13 mouse cellular contexts compared by ENCODE assay signal in genomic region chr14:44789537-44790382, GRCm38 (mm10). TPM values are rescaled to one million over a fixed set of nuclear protein-coding genes. Genes with fewer than 3 reads are reported as not detected.
"Had no signal": no experiment of that assay in that cellular context is flagged by ENCODE, and none has a peak within 500 bp of the region (broad histone marks: within the 10 kb centered on the region; RNA-seq: fewer than 3 reads in every experiment).

No protein-coding gene starts in this region.

RNA-seq across cellular contexts. Expression of gene Gm8267, which starts 39.6 kb away (rescaled TPM):
- total RNA-seq: layer of hippocampus, adult 2 months; layer of hippocampus, postnatal 10 days; left cerebral cortex, postnatal 36 days; monocyte, adult 5-6 weeks; neutrophil, adult 5-6 weeks had no signal
- polyA plus RNA-seq: hindbrain, embryonic 16.5 days; inflammation-experienced regulatory T-cells, adult 6 months; limb, embryonic 12.5 days; liver, embryonic 14.5 days; lung, embryonic 16.5 days; midbrain, embryonic 11.5 days; midbrain, embryonic 15.5 days; neural tube, embryonic 12.5 days had no signal
